Mouse (Mus musculus): ENCODE measurements at regions not wholly inside any gene's neighbourhood (a gene's known extent, or its start where the extent isn't known, plus 50 kb on each side); places are given as distances from the start of the nearest gene placed in this dataset.

DNA sequence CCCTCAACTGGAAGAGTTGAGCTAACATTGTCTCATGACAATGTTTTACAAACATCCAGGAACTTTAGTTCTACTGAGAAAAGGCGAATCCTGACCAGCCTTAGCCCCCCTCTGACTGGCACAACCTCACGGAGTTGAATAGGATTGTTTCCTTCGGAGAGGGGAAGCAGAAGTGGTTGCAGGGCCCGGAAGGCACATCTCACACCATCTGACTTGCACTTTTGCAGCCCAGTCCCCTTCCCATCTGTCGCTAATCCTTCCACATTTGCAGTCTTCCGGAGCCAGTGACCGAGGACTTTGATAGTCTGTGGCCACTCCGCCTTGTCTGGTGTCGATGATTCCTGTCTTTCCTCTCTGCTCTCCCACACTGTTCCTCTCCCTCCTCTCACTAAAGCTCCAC lies 162.8 kb upstream of the Gadl1 start:
- TF ChIP-seq CTCF (IDR thresholded peaks at IDR 0.05; ENCODE audit: low read depth) (no peak), EP300 (optimal IDR thresholded peaks at IDR 0.05) (no peak)

All from stomach, postnatal 0 days (tissue).